26 mouse cellular contexts compared by ENCODE assay signal in the genomic region with DNA sequence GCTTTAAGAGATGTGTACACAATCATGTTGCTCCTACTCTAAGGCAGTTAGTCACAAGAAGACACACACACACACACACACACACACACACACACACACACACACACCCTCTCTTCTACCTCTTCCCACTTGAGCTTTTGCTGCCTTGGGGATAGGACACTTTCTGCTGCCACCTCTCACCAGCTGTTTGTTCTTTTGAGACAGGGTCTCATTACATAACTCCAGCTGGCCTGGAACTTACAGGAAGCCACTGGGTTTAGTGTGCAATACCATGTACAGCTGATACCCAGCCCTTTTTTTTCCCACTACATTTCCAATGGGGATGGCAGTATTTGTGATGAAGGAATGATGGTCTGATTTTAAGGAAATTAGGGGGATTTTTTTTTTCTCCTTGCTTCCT. TPM values are rescaled to one million over a fixed set of nuclear protein-coding genes. Genes with fewer than 3 reads are reported as not detected.
"Had no signal": no experiment of that assay in that cellular context is flagged by ENCODE, and none has a peak within 500 bp of the region (broad histone marks: within the 10 kb centered on the region; RNA-seq: fewer than 3 reads in every experiment).

No protein-coding gene starts in this region.

- ATAC-seq: intestine, embryonic 15.5 days had no signal

- DNase-seq: kidney, adult 11 months; kidney, adult 8-10 months; kidney, postnatal 10 days; kidney, postnatal 36 days; layer of hippocampus, postnatal 36 days; liver, embryonic 13.5 days; midbrain, embryonic 14.5 days had no signal

- H3K27me3 ChIP-seq: intestine, embryonic 15.5 days; kidney, embryonic 15.5 days; liver, embryonic 13.5 days; lung, embryonic 15.5 days; megakaryocyte, embryonic 14.5 days had no signal

- H3K9me3 ChIP-seq: intestine, embryonic 15.5 days; kidney, embryonic 15.5 days; liver, embryonic 13.5 days; lung, embryonic 15.5 days; megakaryocyte, embryonic 14.5 days had no signal

- H3K4me1 ChIP-seq: intestine, embryonic 15.5 days; liver, embryonic 13.5 days; lung, embryonic 15.5 days had no signal

- H3K4me3 ChIP-seq: intestine, embryonic 15.5 days; kidney, embryonic 15.5 days; left cerebral cortex, adult 2 months; liver, embryonic 13.5 days; lung, embryonic 15.5 days; megakaryocyte, embryonic 14.5 days had no signal

- H3K27ac ChIP-seq: intestine, embryonic 15.5 days; kidney, embryonic 15.5 days; left cerebral cortex, adult 2 months; liver, embryonic 13.5 days; lung, embryonic 15.5 days had no signal

RNA-seq across cellular contexts. Expression of a gene that starts 42.4 kb away (rescaled TPM):
- total RNA-seq: layer of hippocampus, adult 8-10 months; layer of hippocampus, postnatal 10 days; layer of hippocampus, postnatal 36 days; left cerebral cortex, adult 2 months; left cerebral cortex, postnatal 10 days; left cerebral cortex, postnatal 36 days; liver, adult 2 months; midbrain, postnatal 0 days had no signal
- polyA plus RNA-seq: intestine, embryonic 15.5 days; limb, embryonic 11.5 days; limb, embryonic 14.5 days; liver, embryonic 13.5 days; liver, embryonic 16.5 days; lung, embryonic 15.5 days; midbrain, embryonic 11.5 days; midbrain, embryonic 14.5 days; midbrain, postnatal 0 days; neural tube, embryonic 11.5 days; neural tube, embryonic 14.5 days; stomach, embryonic 16.5 days; urinary bladder, adult 2 months had no signal
